Mouse (Mus musculus) A20 (cell line): ENCODE measurements around the gene Ranbp9.

Experiments
- DNase-seq: peaks from one replicate; pipeline ENCODE4 v3.0.0-alpha.2; 2011; ENCODE audit warnings: low read depth, low spot score

The Ranbp9 gene

GRCm38 (mm10) chr13:43452177-43452576 is 28.9 kb downstream of the Ranbp9 start:
- DNase-seq: no peak

- DNase-seq: no peak
These were observed 30.4 kb downstream of the Ranbp9 start for GRCm38 (mm10) chr13:43450686-43451085.

DNA sequence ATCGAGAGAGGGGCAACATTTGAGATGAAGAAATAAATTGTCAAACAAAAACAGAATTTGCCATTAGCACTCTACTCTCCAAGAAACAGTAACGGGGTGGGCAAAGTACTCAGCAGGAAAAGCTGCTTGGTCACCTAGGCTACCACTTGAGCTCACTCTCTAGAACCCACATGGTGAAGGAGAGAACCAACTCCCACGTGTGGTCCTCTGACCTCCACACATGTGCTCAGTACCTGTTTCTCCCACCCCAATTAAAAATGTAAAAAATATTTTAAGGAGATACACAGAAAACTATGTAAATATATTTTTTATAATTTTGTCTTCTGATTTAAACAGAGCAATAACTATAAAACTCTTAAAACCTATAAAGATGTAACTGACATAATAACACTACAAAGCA is 33.4 kb downstream of the Ranbp9 start:
- no peak for DNase-seq

- DNase-seq: no peak
These were observed 35.3 kb downstream of the Ranbp9 start for GRCm38 (mm10) chr13:43445754-43446153.

DNA sequence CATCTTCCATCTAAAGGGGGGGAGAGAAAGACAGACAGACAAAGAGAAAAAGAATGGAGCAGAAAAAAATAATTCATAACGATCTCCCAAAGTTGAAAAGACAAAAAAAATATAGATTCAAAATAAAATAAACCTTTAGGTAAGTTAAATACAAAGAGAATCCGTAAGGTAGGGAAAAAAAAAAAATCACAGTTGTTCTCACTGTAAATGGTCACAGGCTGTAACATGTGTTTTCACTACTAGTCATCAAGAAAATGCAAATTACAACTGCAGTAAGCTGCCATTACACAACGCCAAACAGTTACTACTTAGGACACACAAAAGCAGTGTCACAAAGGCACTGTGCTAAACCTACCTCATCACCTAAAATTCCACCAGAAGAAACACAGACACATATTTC is 36.4 kb downstream of the Ranbp9 start:
- no peak for DNase-seq

DNA sequence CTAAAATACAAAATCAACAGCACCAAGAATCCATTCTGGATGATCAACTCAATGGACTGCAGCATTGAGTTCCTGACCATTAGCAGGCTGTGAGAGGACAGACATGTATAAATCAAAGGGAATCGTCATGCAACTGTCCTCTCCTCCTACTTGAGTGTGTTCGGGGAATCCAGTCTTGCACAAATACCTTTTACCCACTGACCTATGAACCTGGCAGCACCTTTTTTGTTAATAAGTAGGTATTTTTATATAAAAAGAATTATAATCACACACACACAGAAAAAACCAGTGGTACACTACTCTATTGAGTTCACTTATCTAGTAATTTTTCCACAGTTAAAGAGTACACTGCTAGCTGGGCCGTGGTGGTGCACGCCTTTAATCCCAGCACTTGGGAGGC is 37.4 kb downstream of the Ranbp9 start:
- no peak for DNase-seq

GRCm38 (mm10) chr13:43442551-43442950 is 38.5 kb downstream of the Ranbp9 start:
- peak; percentile 19 for DNase-seq

GRCm38 (mm10) chr13:43440376-43440775 is 40.7 kb downstream of the Ranbp9 start:
- DNase-seq: no peak

- peak; percentile 58 for DNase-seq
These were observed 47.7 kb downstream of the Ranbp9 start for GRCm38 (mm10) chr13:43433395-43433794.

DNA sequence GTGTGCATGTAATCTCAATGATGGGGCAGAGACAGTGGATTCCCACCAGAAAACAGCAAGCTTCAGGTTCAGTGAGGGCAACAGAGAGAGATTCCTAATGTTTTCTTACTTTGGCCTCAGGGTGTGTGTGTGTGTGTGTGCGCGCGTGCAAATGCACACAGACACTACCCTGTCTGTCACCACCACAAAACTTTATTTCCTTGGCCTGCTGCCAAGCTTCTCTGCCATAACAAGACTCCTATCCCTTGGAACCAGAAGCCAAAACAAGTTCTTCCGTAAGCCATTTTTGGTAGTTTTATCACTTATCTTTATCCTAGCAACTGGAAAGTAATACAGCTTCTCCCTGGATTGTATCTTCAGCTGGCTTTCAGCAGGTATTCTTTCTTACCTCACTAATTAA is 52.6 kb downstream of the Ranbp9 start:
- no peak for DNase-seq

GRCm38 (mm10) chr13:43415249-43415648 is 65.8 kb downstream of the Ranbp9 start:
- DNase-seq: no peak

DNA sequence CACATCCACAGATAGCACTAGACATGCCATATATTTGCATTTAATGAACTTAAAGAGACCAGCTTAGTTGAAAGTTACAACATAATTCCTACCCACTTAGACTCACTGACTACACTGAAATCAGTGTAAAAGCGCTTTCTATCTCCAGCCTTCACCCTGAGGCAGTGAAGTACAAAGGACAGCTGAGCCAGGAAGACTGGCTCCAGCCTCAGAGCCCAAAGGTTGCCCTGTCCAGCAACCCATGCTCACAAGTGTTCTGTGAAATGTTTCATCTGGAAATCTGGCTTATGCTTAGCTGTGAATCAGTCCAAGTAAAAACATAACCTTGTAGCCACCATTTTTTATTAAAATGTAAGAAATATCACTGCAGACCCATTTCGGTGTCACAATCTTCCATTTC is 67.5 kb downstream of the Ranbp9 start:
- no peak for DNase-seq

DNA sequence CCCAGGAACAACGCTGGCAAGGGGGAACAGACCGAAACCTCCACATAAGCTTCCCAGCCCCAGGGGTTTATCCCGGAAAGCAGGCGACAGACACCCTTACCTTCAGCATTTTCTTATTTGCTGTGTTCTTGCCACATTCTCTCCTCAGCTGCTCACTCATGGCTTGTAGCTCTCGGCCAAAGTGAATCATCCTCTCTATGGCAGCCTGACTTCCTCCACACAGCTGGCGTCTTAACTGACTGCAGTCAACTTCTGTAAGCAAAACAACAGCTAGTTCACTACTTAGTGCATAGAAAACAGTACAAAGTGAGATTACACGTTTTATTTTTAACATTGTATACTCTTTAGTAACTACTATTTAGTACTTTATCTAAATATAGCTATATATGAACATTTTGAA is 68.8 kb downstream of the Ranbp9 start:
- no peak for DNase-seq

DNA sequence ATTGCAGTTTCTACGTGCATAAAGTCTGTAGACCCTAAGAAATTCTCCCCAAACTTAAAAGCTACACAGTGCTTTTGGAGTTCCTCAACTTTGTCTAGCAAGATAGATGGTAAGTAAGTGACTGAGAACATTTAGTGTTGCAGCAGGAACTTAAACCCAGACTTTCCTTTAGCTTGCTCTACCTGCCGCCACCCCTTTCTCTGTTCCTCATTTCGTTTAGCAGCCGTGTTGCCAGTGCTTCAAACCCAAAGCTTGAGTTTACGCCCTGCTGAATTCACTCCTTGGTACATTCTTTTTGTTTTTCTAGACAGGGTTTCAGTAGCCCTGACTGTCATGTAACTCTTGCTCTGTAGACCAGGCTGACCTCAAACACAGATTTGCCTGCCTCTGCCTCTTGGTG is 81.5 kb downstream of the Ranbp9 start:
- peak; percentile 83 for DNase-seq

- peak; percentile 98 for DNase-seq
These were observed 82.6 kb downstream of the Ranbp9 start, which contains the start of gene Nol7 for GRCm38 (mm10) chr13:43398297-43399080. TSS of gene Nol7 (plus strand) at chr13:43398390.

DNA sequence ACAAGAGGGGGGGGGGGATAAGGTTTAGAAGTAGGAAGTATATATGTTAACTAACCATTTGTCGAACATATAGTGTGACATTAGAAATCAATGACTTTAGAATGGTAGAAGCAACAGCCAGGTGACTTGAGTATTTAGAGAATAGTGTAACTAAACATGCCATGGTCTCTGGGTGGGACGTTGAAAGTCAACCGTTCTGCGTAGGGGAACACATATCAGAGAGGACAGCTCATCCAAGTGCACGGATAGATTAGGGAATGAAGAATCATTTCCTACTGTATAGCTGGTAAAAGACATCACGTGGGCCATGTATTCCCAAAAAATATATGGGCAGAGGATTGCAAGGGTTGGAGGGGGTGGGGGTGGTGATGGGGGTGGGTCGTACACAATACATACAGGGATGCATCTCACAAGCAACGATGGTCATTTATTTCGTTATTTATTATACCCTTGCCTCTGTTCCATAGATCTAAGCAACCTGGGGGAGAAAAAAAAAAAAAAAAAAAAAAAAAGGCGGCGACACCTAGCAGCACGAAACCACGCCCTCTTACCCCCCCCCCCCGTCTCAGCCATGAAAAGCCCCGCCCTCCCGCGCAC is 83.3 kb downstream of the Ranbp9 start:
- DNase-seq: peak; percentile 10

GRCm38 (mm10) chr13:43385321-43385720 is 95.8 kb downstream of the Ranbp9 start:
- no peak for DNase-seq

- no peak for DNase-seq
These were observed 101.1 kb downstream of the Ranbp9 start for GRCm38 (mm10) chr13:43379989-43380388.

DNA sequence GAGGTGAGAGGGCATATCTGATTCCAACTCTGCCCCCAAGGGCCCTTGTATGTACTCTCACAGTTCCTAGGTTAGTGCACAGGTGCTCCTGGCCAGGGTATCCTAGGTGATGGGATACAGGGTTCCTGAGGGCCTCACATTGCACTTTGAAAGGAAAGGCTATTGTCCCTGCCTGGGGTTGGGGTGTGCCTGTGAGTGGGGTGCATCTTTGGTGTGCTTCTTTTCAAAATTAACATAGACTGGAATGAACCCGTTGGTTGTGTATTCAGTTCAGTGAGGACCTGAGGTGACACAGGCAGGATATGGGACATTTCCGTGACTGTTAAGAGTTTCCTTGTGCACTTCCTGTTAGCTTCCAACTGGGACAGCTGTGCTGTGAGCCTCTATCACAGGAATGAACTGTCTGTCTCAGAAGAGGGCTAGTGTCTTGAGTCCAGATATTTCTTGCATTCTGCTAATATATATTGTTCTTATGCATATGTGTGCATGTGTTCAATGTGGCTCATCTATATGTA is 106.1 kb downstream of the Ranbp9 start:
- DNase-seq: no peak

- no peak for DNase-seq
These were observed 106.9 kb downstream of the Ranbp9 start for GRCm38 (mm10) chr13:43374205-43374604.

- peak; percentile 20 for DNase-seq
These were observed 108.2 kb downstream of the Ranbp9 start for GRCm38 (mm10) chr13:43372892-43373291.

GRCm38 (mm10) chr13:43370063-43370462 is 111.0 kb downstream of the Ranbp9 start:
- no peak for DNase-seq

- DNase-seq: no peak
These were observed 115.3 kb downstream of the Ranbp9 start for GRCm38 (mm10) chr13:43365825-43366184.
